8 mouse cellular contexts compared by ENCODE assay signal in the genomic region with DNA sequence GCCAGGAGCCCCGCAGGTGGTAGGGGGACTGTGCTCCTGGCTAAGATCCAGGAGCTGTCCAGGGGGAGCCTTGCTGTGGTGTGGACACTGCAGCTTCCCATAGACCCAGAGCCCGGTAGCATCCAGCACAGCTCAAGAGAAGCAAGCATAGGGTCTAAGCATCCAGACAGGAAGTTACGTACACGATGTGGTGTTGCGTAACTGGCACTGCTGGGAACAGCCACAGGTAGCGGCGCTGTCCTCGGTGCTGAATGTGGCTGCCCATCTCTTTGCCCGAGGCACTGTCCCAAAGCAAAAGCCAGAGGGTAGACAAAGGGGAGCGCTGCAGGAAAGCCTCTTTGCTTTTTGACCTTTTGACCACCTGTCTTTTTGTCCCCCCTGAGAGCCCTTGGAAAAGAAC. TPM values are rescaled to one million over a fixed set of nuclear protein-coding genes. Genes with fewer than 3 reads are reported as not detected.
A peak's percentile ranks its signal among the peaks of the same experiment; 100 is the strongest.
DNase-seq lines count a peak whose midpoint lies in the region; ATAC-seq lines count a peak whose summit lies in the region.
"Had no signal": no experiment of that assay in that cellular context is flagged by ENCODE, and none has a peak within 500 bp of the region (broad histone marks: within the 10 kb centered on the region; RNA-seq: fewer than 3 reads in every experiment).

No protein-coding gene starts in this region.

- H3K9ac ChIP-seq in limb, embryonic 12.5 days (replicated peaks): no peak overlapping the region
- no peak overlapping the region for H3K9ac ChIP-seq in stomach, embryonic 16.5 days (ENCODE audit: low read length)
- H3K9ac ChIP-seq: midbrain, embryonic 12.5 days had no signal

- 0 out of 2 replicates have a peak, but pooled peaks have one; percentile 28 for ATAC-seq in limb, embryonic 12.5 days (ENCODE audit: insufficient number of reproducible peaks, insufficient read depth, low FRiP score, low TSS enrichment, low read depth)
- ATAC-seq in stomach, embryonic 16.5 days (ENCODE audit: insufficient read depth, low FRiP score): peak; percentile 22; the same call in 1 of the 2 replicates
- no peak for ATAC-seq in erythroid progenitor cell, adult 5-6 weeks (replicated peaks; ENCODE audit: low FRiP score, poor library complexity, severe bottlenecking)
- ATAC-seq in frontal cortex, adult (ENCODE audit: low TSS enrichment): no peak

- DNase-seq in ovary, postnatal 14 days (ENCODE audit: low spot score): peak; percentile 42
- DNase-seq in ovary, postnatal 10 days (ENCODE audit: low spot score): no peak
- DNase-seq in embryo, embryonic 10 days (ENCODE audit: low spot score): peak; percentile 84

- H3K27me3 ChIP-seq in limb, embryonic 12.5 days: peaks cover 2% of the 10 kb centered on the region; the same call in 1 of the 2 replicates
- H3K27me3 ChIP-seq in stomach, embryonic 16.5 days (ENCODE audit: control insufficient read depth, insufficient read depth, low read length): no peaks in the 10 kb centered on the region

- no peaks in the 10 kb centered on the region for H3K9me3 ChIP-seq in limb, embryonic 12.5 days
- no peaks in the 10 kb centered on the region for H3K9me3 ChIP-seq in stomach, embryonic 16.5 days (replicated peaks; ENCODE audit: control insufficient read depth, low read length)
- H3K9me3 ChIP-seq: midbrain, embryonic 12.5 days had no signal

- no peak overlapping the region for H3K4me2 ChIP-seq in limb, embryonic 12.5 days
- no peak overlapping the region for H3K4me2 ChIP-seq in stomach, embryonic 16.5 days (ENCODE audit: low read depth, low read length)
- H3K4me2 ChIP-seq: midbrain, embryonic 12.5 days had no signal

- no peaks in the 10 kb centered on the region for H3K36me3 ChIP-seq in limb, embryonic 12.5 days
- no peaks in the 10 kb centered on the region for H3K36me3 ChIP-seq in stomach, embryonic 16.5 days (ENCODE audit: control insufficient read depth, insufficient read depth, low read length)
- H3K36me3 ChIP-seq: midbrain, embryonic 12.5 days had no signal

- H3K4me3 ChIP-seq in limb, embryonic 12.5 days (replicated peaks): no peak overlapping the region
- H3K4me3 ChIP-seq in stomach, embryonic 16.5 days (replicated peaks; ENCODE audit: low read length): no peak overlapping the region
- H3K4me3 ChIP-seq: midbrain, embryonic 12.5 days had no signal

- no peaks in the 10 kb centered on the region for H3K4me1 ChIP-seq in limb, embryonic 12.5 days (replicated peaks)
- no peaks in the 10 kb centered on the region for H3K4me1 ChIP-seq in stomach, embryonic 16.5 days (ENCODE audit: control insufficient read depth, insufficient read depth, low read length)

- 15% methylated on average over 10 of the region's 10 CpGs for WGBS in limb, embryonic 12.5 days
- whole genome bisulfite sequencing in stomach, embryonic 16.5 days: 15% methylated on average over 10 of the region's 10 CpGs

- H3K27ac ChIP-seq in limb, embryonic 12.5 days: no peak overlapping the region
- no peak overlapping the region for H3K27ac ChIP-seq in stomach, embryonic 16.5 days (ENCODE audit: low read length)
- H3K27ac ChIP-seq: midbrain, embryonic 12.5 days had no signal

RNA-seq across cellular contexts. Expression of a gene that starts 6.1 kb away (rescaled TPM):
- polyA plus RNA-seq in limb, embryonic 12.5 days (2016; fragmentation: Nextera tagmentation; extraction: Ambion mirVana): 1.4 and 1.7 TPM in 2 replicates
- polyA plus RNA-seq in stomach, embryonic 16.5 days (2015; fragmentation: Nextera tagmentation; extraction: Ambion mirVana): 11.1 and 12.9 TPM in 2 replicates
- not detected in 2 replicates for total RNA-seq in erythroid progenitor cell, adult 5-6 weeks (2015; ENCODE audit: low replicate concordance)
- not detected in 2 replicates for total RNA-seq in erythroid progenitor cell, adult 5-6 weeks (2017; ENCODE audit: low replicate concordance)

RNA-seq across cellular contexts. Expression of a gene that starts 43.3 kb away (rescaled TPM):
- 9.5 and 10.0 TPM in 2 replicates for polyA plus RNA-seq in limb, embryonic 12.5 days (2016; fragmentation: Nextera tagmentation; extraction: Ambion mirVana)
- 7.0 and 7.6 TPM in 2 replicates for polyA plus RNA-seq in stomach, embryonic 16.5 days (2015; fragmentation: Nextera tagmentation; extraction: Ambion mirVana)
- 5.0 and 6.5 TPM in 2 replicates for total RNA-seq in erythroid progenitor cell, adult 5-6 weeks (2015; ENCODE audit: low replicate concordance)
- total RNA-seq in erythroid progenitor cell, adult 5-6 weeks (2017; ENCODE audit: low replicate concordance): 1.4 and 4.1 TPM in 2 replicates

RNA-seq across cellular contexts. Expression of a gene that starts 51.3 kb away (rescaled TPM):
- polyA plus RNA-seq in limb, embryonic 12.5 days (2016; fragmentation: Nextera tagmentation; extraction: Ambion mirVana): 11.4 and 14.5 TPM in 2 replicates
- 15.1 and 15.9 TPM in 2 replicates for polyA plus RNA-seq in stomach, embryonic 16.5 days (2015; fragmentation: Nextera tagmentation; extraction: Ambion mirVana)
- total RNA-seq in erythroid progenitor cell, adult 5-6 weeks (2015; ENCODE audit: low replicate concordance): 4.0 and 6.7 TPM in 2 replicates
- 5.6 TPM in 2 replicates for total RNA-seq in erythroid progenitor cell, adult 5-6 weeks (2017; ENCODE audit: low replicate concordance)

Comparison
In these comparisons a context has a peak if more than half of its experiments do, and no peak if none do; other contexts are left out.
1. ATAC-seq: peak in limb, embryonic 12.5 days (single experiment) and stomach, embryonic 16.5 days (single experiment); none in erythroid progenitor cell, adult 5-6 weeks (single experiment) and frontal cortex, adult (single experiment).